Mouse (Mus musculus) liver, embryonic 14.5 days (tissue): ENCODE results near the gene 5031439G07Rik. TPM values are rescaled to one million over a fixed set of nuclear protein-coding genes. Genes with fewer than 3 reads are reported as not detected.
"Not testable (repeated sequence)": the region's sequence is repeated elsewhere in the genome, so short reads cannot be mapped to it uniquely, and the experiment has no call there.

ENCODE experiments used
- ATAC-seq: fragments of 200-750 bp; cut with Nextera tagmentation; 2 replicates; pipeline ENCODE4 v1.8.0; 2017; ENCODE audit warnings: moderate number of reproducible peaks, mild to moderate bottlenecking, moderate library complexity; ENCODE audit not compliant: insufficient read depth
- DNase-seq, 3 experiments: peaks; one replicate each; pipeline ENCODE4 v3.0.0-alpha.2; 2012 to 2013; ENCODE audit warnings: low read depth in 3 of 3, low spot score in 3 of 3
- H3K27ac ChIP-seq: fragments of 300-500 bp; sonication (generic); 2 replicates; pipeline ENCODE4 v1.5.1; 2014; ENCODE audit warnings: moderate library complexity, mild to moderate bottlenecking, control low read depth, inconsistent platforms
- H3K27me3 ChIP-seq: fragments of 300-500 bp; sonication (generic); 2 replicates; pipeline ENCODE4 v1.6.1; 2014; ENCODE audit warnings: mild to moderate bottlenecking, low read length, moderate library complexity; ENCODE audit not compliant: control insufficient read depth, insufficient read depth
- H3K36me3 ChIP-seq: fragments of 300-500 bp; sonication (generic); replicated peaks from 2 replicates; pipeline ENCODE4 v1.6.1; 2014; ENCODE audit warnings: low read depth; ENCODE audit not compliant: control insufficient read depth, insufficient read depth
- H3K4me1 ChIP-seq, 2 experiments: fragments of 200-500 bp in 1 of 2; fragments of 300-500 bp in 1 of 2; sonication (generic) in 1 of 2; replicated peaks; 2 replicates each; pipeline ENCODE4 v1.6.1; 2012 to 2014; ENCODE audit warnings: antibody characterized with exemption in 1 of 2, inconsistent platforms in 1 of 2, low read length in 1 of 2; ENCODE audit not compliant: control insufficient read depth in 2 of 2, insufficient read depth in 2 of 2
- H3K4me2 ChIP-seq: fragments of 300-500 bp; sonication (generic); 2 replicates; pipeline ENCODE4 v1.6.1; 2014; ENCODE audit warnings: low read depth, mild to moderate bottlenecking, control low read depth, moderate library complexity
- H3K4me3 ChIP-seq, 2 experiments: fragments of 200-500 bp in 1 of 2; fragments of 300-500 bp in 1 of 2; sonication (generic) in 1 of 2; 2 replicates each; pipeline ENCODE4 v1.5.1; 2012 to 2014; ENCODE audit warnings: low read depth in 2 of 2, low read length in 2 of 2, mild to moderate bottlenecking in 2 of 2, control low read depth in 1 of 2, inconsistent platforms in 1 of 2, moderate library complexity in 1 of 2; ENCODE audit not compliant: insufficient read depth in 1 of 2
- H3K9ac ChIP-seq: fragments of 300-500 bp; sonication (generic); replicated peaks from 2 replicates; pipeline ENCODE4 v1.6.1; 2014; ENCODE audit warnings: mild to moderate bottlenecking, control low read depth, moderate library complexity
- H3K9me3 ChIP-seq: fragments of 300-500 bp; sonication (generic); 2 replicates; pipeline ENCODE4 v1.6.1; 2016; ENCODE audit warnings: low read length, mixed read lengths; ENCODE audit not compliant: control insufficient read depth
- CTCF ChIP-seq: IDR thresholded peaks from 2 replicates; pipeline ENCODE4 v1.5.1; 2016; ENCODE audit warnings: antibody characterized with exemption, low read depth, control low read depth
- EP300 ChIP-seq: IDR thresholded peaks from 2 replicates; pipeline ENCODE4 v1.6.1; 2016; ENCODE audit warnings: antibody characterized with exemption, low read depth
- WGBS: fragments of 180-500 bp; shearing (Covaris S2); extraction: QIAGEN DNeasy Blood & Tissue Kit; methylation state at CpG from one replicate; pipeline ENCODE4 v1.1.7; 2014; ENCODE audit not compliant: insufficient replicate concordance; 5-methylcytosine and 5-hydroxymethylcytosine counted together
- polyA plus RNA-seq, 2 experiments: library from polyadenylated mRNA; depleted of rRNA in 1 of 2; stranded (reverse) in 1 of 2; unstranded in 1 of 2; fragments of >200 nt; fragmentation: Nextera tagmentation in 1 of 2; extraction: Ambion mirVana in 1 of 2; gene quantifications; 2 replicates each; pipeline versions ENCODE4 v1.2.1 to v1.2.3; 2012 to 2014

5031439G07Rik gene
- polyA plus RNA-seq, 2 experiments = 1.4 to 1.8 TPM

DNA sequence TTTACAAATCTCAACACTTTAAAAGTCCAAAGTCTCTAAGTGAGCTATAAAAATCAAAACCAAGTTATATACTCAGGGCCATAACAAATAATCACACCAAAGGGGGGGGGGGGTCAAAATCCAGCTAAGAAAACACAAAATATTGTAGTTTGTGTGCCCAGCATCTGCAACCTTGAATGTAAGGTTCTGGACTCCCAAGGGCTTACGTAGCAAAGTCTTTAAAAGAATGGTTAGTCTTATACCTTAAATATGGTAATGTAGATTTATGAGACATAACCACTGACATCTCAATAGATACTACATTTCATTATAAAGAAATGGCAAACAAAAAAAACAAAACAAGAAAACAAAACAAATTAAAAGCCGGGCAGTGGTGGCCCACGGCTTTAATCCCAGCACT lies 68.4 kb downstream of the 5031439G07Rik start, which contains the start of gene Gm29666:
Gene Gm29666, minus strand, starts transcription at position 101 of the 400 bp plus-strand sequence.
- TF ChIP-seq CTCF (no peak), EP300 (no peak)
- WGBS = 82% methylated on average over 3 of the region's 3 CpGs
- no peak within 1 kb of the TSS for H3K27ac ChIP-seq
- no peak within 1 kb of the TSS for H3K4me3 ChIP-seq
- ATAC-seq (no peak), DNase-seq (no peak)
- no peaks in the 10 kb centered on the region for H3K9me3 ChIP-seq
- H3K4me2 ChIP-seq = no peak within 1 kb of the TSS
- H3K36me3 ChIP-seq = no peaks in the 10 kb centered on the region; the same call in 1 of the 2 replicates
- H3K27me3 ChIP-seq = no peaks in the 10 kb centered on the region
- peaks cover 10 to 12% of the 10 kb centered on the region in 2 experiments; a peak in 3 of 4 replicates for H3K4me1 ChIP-seq
- H3K9ac ChIP-seq = no peak within 1 kb of the TSS

DNA sequence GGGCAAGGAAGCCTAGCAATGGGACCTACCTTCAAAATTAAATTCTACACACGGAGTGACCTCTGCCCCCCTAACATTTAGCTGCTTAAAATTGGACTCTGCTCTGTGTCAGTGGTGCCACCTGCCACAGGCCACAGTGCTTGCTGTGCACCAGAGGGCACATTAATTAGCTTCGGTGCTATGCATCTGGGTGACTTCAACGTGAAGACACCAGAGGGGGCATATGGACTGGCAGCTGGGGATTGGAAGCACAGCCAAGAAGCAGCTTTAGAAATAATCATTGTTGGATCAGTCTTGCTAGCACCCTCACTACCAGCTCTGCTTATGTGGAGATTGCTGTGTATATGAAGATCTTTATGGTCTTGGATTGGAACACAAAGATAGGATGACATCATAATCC lies 75.2 kb downstream of the 5031439G07Rik start:
- no peak for DNase-seq
- Histone ChIP-seq H3K27ac (no peak overlapping the region), H3K27me3 (no peaks in the 10 kb centered on the region), H3K36me3 (no peaks in the 10 kb centered on the region; the same call in 1 of the 2 replicates), H3K4me2 (no peak overlapping the region), H3K4me3 (no peak overlapping the region), H3K9me3 (no peaks in the 10 kb centered on the region), H3K9ac (no peak overlapping the region), H3K4me1 (no peaks in the 10 kb centered on the region)
- no peak for ATAC-seq
- WGBS = 81% methylated on average over 3 of the region's 3 CpGs
- TF ChIP-seq EP300 (no peak), CTCF (no peak)

DNA sequence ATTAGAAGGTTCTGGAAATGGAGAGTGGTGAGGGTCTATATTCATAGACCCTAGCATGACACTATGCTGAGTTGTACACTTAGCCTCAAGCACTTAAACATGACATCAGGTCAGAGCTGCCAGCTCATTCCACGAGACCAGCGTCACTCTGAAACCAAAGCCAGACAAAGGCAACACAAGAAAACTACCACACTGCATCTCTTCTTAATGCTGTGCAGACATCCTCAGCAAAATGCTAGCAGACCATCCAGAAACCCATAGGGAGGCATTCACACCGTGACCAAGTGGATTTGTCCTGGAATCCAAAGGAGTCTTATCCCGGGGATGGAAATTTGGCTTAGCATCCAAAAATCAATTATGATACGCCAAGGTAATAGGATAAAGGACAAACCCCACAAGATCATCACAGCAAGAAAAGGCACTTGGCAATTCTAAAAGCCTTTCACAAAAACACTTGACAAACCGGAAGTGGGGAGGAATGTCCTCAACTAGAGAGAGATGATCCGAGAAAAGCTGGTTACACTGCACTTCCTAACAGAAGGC lies 84.4 kb downstream of the 5031439G07Rik start:
- H3K27me3 ChIP-seq = no peaks in the 10 kb centered on the region
- no peaks in the 10 kb centered on the region for H3K36me3 ChIP-seq
- TF ChIP-seq EP300 = no peak
- no peak for TF ChIP-seq CTCF
- 0 out of 4 replicates have a peak, but pooled peaks cover 0 to 2% of the 10 kb centered on the region in 2 experiments for H3K4me1 ChIP-seq
- 59% methylated on average over 7 of the region's 7 CpGs for WGBS
- no peak overlapping the region for H3K27ac ChIP-seq
- ATAC-seq (no peak), DNase-seq (no peak)
- no peaks in the 10 kb centered on the region for H3K9me3 ChIP-seq
- no peak overlapping the region for H3K9ac ChIP-seq
- no peak overlapping the region for H3K4me3 ChIP-seq
- H3K4me2 ChIP-seq = no peak overlapping the region

DNA sequence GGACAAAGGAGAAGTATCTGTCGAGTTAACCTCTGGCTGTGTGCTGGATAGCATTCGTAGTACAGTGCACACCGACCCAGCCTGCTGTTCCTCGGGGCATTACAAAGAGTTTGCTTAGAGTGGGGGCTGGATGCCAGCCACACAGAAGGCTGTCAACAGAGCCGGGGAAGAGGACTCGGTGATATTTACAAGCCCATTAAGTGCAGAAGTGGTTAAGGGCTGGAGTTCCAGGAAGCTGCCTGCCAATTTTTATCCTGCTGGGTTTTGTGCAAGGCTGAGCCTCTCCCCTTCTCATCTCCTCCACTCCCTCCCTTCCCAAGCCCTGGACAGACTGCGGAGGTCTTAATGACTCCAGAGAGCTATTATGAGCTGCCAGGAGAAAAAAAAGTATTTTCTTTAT lies 90.3 kb downstream of the 5031439G07Rik start:
- Histone ChIP-seq H3K4me1 (no peaks in the 10 kb centered on the region), H3K4me3 (no peak overlapping the region), H3K27ac (no peak overlapping the region), H3K4me2 (no peak overlapping the region), H3K9me3 (no peaks in the 10 kb centered on the region), H3K9ac (no peak overlapping the region), H3K27me3 (no peaks in the 10 kb centered on the region), H3K36me3 (no peaks in the 10 kb centered on the region)
- TF ChIP-seq EP300 (no peak), CTCF (no peak)
- WGBS = 22% methylated on average over 7 of the region's 7 CpGs
- ATAC-seq (no peak), DNase-seq (no peak)

DNA sequence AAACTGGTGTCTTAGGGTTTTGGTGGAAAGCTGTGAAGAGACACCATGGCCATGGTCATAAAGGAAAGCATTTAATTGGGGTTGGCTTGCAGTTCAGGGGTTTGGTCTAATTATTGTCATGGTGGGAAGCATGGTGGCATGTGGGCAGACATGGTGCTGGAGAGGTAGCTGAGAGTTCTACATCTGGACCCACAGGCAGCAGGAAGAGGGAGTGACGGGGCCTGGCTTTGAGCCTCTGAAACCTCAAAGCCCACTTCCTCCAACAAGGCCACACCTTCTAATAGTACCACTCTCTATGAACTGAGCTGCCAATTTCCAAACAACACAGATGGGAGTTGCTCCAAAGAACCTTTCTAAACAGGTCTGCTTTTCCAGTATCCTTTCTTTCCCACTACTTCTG lies 91.7 kb downstream of the 5031439G07Rik start:
- ATAC-seq (no peak), DNase-seq (no peak)
- TF ChIP-seq EP300 = no peak
- TF ChIP-seq CTCF = no peak
- no peaks in the 10 kb centered on the region for H3K36me3 ChIP-seq
- no peak overlapping the region for H3K9ac ChIP-seq
- no peaks in the 10 kb centered on the region for H3K9me3 ChIP-seq
- 20% methylated on average over 1 of the region's 1 CpGs for WGBS
- H3K4me3 ChIP-seq = no peak overlapping the region
- H3K4me2 ChIP-seq = no peak overlapping the region
- H3K4me1 ChIP-seq = no peaks in the 10 kb centered on the region
- no peak overlapping the region for H3K27ac ChIP-seq
- H3K27me3 ChIP-seq = no peaks in the 10 kb centered on the region; the same call in 1 of the 2 replicates

DNA sequence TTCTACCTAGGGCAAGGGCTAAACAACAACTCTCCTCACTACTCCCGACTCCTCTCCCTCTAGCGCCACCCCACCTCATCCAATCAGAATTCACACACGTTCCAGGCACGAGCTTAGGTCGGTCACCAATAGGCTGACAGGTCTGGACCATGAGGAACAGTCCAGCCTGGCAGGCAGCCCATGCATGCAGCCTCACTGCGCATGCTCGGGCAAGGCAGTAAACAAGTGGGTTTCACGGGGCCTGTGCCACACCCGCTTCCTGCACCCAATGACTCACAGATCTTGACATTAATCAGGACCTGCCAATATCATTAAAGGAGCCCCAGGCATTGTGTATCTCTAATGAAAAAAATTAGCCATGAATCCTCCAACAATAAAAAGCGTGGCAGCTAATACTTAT lies 92.1 kb downstream of the 5031439G07Rik start:
- 43% methylated on average over 10 of the region's 10 CpGs for WGBS
- H3K9ac ChIP-seq, H3K36me3 ChIP-seq, H3K27ac ChIP-seq, H3K4me3 ChIP-seq, H3K27me3 ChIP-seq, H3K4me1 ChIP-seq, H3K9me3 ChIP-seq, ATAC-seq, DNase-seq, H3K4me2 ChIP-seq: not testable (repeated sequence)
